Mouse (Mus musculus) liver, adult 2 months (tissue): ENCODE results near the gene Soga1.

Source experiments
- CTCF ChIP-seq: fragments of 200-500 bp; IDR thresholded peaks from 2 replicates; pipeline ENCODE4 v1.5.1; 2011; ENCODE audit warnings: low read depth, low read length, control low read depth
- POLR2A ChIP-seq: fragments of 200-500 bp; IDR thresholded peaks from 2 replicates; pipeline ENCODE4 v1.6.1; 2011; ENCODE audit warnings: low read length, control low read depth; ENCODE audit not compliant: insufficient read depth; ENCODE audit errors: extremely low read depth

GRCm38 (mm10) chr2:157092024-157092423 is 13.0 kb upstream of the Soga1 start:
- TF ChIP-seq CTCF, result no peak
- TF ChIP-seq POLR2A, result no peak
